Mouse (Mus musculus) cortical plate, adult 2 months (tissue): ENCODE measurements around the gene Adamts14.

ENCODE experiments used
- CTCF ChIP-seq: fragments of 200-500 bp; IDR thresholded peaks from 2 replicates; pipeline ENCODE4 v1.5.1; 2011; ENCODE audit warnings: mild to moderate bottlenecking, control low read depth, low read length; ENCODE audit not compliant: insufficient read depth; ENCODE audit errors: extremely low read depth
- POLR2A ChIP-seq: fragments of 200-500 bp; IDR thresholded peaks from 2 replicates; pipeline ENCODE4 v1.6.1; 2011; ENCODE audit warnings: mild to moderate bottlenecking, low read length, control low read depth; ENCODE audit not compliant: insufficient read depth; ENCODE audit errors: extremely low read depth

GRCm38 (mm10) chr10:61297477-61297876, 24.2 kb upstream of the Adamts14 start, which contains the start of gene Prf1:
- TF ChIP-seq CTCF (no peak), POLR2A (no peak)
